Mouse (Mus musculus): ENCODE results near the gene Tpgs1. TPM values are rescaled to one million over a fixed set of nuclear protein-coding genes. Genes with fewer than 3 reads are reported as not detected.

Tpgs1 gene
- polyA plus RNA-seq, 1 experiment from 2014 or later: 53.2 TPM

DNA sequence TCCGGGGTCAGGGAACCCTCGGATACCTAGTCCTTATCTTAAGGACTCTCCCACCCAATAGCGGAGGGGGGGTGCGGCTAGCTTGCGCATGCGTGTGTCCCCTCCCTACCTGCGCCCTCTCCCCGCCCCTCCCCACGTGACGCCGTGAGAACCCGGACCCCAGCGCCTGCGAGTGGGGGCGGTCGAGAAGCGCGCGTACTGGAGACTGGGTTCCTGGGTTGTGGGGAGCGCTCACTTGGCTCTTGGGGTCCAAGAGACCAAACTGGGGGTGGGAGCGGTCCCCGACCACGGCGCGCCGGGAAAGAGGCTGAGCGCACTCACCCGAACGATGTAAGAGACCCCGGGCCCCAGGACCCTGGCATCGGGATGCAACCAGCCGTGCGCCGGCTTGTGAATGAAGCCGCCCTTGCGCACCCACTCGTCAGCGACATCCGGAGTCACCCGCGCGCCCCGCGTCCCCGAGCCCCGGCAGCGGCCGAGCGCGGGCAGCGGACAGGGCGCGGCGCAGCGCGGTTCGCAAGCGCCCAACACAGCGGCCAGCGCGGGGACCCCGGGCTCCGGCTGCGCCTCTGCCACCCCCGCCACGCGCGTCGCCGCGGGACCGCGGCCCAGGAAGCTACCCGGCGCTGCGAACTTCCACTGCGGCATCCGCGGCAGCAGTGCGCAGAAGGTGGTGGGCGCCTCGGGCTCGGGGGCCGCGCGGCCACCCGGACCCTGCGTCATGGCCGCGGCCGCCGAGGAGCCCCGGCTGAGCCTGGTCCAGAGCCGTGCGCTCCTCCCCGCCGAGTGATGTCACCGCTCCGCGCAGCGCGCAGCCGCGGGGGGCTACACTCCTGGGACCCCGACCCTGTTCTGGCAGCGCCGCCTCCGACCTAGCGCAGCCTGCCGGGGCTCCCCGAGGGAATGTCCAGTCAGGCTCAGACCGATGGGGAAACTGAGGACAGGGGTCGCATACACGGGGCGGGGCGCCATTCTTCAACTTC, 31.8 kb upstream of the Tpgs1 start, which contains the start of gene Shc2:
TSS of gene Shc2 (minus strand) at position 791 of the 983 bp plus-strand sequence.
- under 1% methylated on average over 100 of the region's 116 CpGs for WGBS
- H3K36me3 ChIP-seq (ENCODE audit: control insufficient read depth, insufficient read depth, low read length): no peaks in the 10 kb centered on the region

DNA sequence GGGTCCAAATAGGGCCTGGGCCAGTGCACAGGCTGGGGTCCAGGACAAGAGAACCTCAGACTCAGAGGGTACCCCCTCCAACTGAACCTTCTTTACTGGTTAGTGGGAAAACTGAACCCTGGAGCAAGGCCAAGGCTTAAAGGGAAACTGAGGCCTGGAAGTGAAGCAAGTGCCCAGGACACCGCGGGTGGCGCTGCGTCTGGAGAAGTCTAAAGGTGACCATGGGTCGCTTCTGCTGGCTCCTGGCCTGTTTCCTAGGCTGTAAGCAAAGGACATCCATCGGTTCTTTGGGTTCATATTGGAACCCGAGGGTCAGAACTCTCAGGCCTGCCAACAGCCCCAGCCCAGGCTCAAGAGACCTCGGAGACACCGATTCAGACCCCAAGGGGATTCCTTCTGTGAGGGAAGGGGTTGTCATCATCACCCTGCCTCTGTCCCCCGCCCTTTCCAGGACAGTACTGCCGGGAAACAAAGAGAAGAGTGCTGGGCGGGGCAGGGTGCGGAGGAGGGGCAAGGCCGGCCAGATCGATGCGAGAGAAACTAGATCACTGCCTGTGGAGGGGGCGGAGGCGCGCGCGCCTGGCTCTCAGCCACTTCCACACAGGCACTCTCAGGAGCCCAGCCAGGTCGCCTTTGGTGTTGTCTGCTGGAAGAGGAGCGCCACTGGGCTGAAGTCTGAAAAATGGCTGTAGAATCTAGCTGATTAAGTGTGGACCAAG, 30.5 kb upstream of the Tpgs1 start:
- H3K4me3 ChIP-seq (replicated peaks; ENCODE audit: low read length): peak overlapping the region; percentile 71
- H3K27ac ChIP-seq (ENCODE audit: low read length): no peak overlapping the region
- peak overlapping the region; percentile 84 for H3K4me2 ChIP-seq (ENCODE audit: low read depth, low read length)
- no peaks in the 10 kb centered on the region for H3K9me3 ChIP-seq (replicated peaks; ENCODE audit: control insufficient read depth, low read length)
- H3K9ac ChIP-seq (ENCODE audit: low read length): peak overlapping the region; percentile 83
- H3K4me1 ChIP-seq (ENCODE audit: control insufficient read depth, insufficient read depth, low read length): peaks cover 10% of the 10 kb centered on the region
- no peaks in the 10 kb centered on the region for H3K36me3 ChIP-seq (ENCODE audit: control insufficient read depth, insufficient read depth, low read length)
- ATAC-seq (ENCODE audit: insufficient read depth, low FRiP score): peak; percentile 61
- H3K27me3 ChIP-seq (ENCODE audit: control insufficient read depth, insufficient read depth, low read length): peaks cover 7% of the 10 kb centered on the region
- WGBS: 9% methylated on average over 23 of the region's 23 CpGs

More for the DNA sequence above, 31.8 kb upstream of the Tpgs1 start, which contains the start of gene Shc2:
- peak within 1 kb of the TSS; percentile 83 for H3K9ac ChIP-seq (ENCODE audit: low read length)
- peaks cover 7% of the 10 kb centered on the region for H3K27me3 ChIP-seq (ENCODE audit: control insufficient read depth, insufficient read depth, low read length)
- peak within 1 kb of the TSS; percentile 84 for H3K4me2 ChIP-seq (ENCODE audit: low read depth, low read length)
- H3K4me3 ChIP-seq (replicated peaks; ENCODE audit: low read length): peak within 1 kb of the TSS; percentile 71
- peak; percentile 72 for ATAC-seq (ENCODE audit: insufficient read depth, low FRiP score)
- H3K4me1 ChIP-seq (ENCODE audit: control insufficient read depth, insufficient read depth, low read length): peaks cover 10% of the 10 kb centered on the region
- peak within 1 kb of the TSS; percentile 18; the same call in 1 of the 2 replicates for H3K27ac ChIP-seq (ENCODE audit: low read length)
- no peaks in the 10 kb centered on the region for H3K9me3 ChIP-seq (replicated peaks; ENCODE audit: control insufficient read depth, low read length)

DNA sequence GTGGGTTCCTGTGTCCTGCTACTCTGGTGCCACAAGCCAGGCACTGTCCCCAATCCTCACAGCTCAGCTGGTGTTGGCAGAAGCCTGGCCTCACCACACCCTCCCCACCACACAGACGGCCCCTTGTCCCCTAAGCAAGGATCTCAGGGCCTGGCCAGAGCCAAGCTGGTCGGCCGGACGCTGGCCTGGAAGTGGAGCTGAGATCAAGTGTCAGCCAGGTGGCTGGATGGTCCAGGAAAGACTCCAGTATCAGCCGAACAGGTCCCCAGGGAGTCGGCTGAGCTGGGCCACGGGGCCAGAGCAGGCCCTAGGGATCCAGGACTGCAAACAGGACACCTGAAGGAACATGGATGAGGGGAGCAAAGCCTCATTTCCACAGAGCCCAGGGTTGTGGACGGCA, 23.5 kb upstream of the Tpgs1 start, which contains the start of gene Odf3l2:
TSS of gene Odf3l2 (minus strand) at position 28 of the 400 bp plus-strand sequence.
- H3K4me3 ChIP-seq (replicated peaks; ENCODE audit: low read length): no peak within 1 kb of the TSS
- no peaks in the 10 kb centered on the region for H3K9me3 ChIP-seq (replicated peaks; ENCODE audit: control insufficient read depth, low read length)
- WGBS: 66% methylated on average over 8 of the region's 8 CpGs
- no peak within 1 kb of the TSS for H3K4me2 ChIP-seq (ENCODE audit: low read depth, low read length)
- no peaks in the 10 kb centered on the region for H3K36me3 ChIP-seq (ENCODE audit: control insufficient read depth, insufficient read depth, low read length)
- no peak within 1 kb of the TSS for H3K9ac ChIP-seq (ENCODE audit: low read length)
- H3K27ac ChIP-seq (ENCODE audit: low read length): no peak within 1 kb of the TSS
- ATAC-seq (ENCODE audit: insufficient read depth, low FRiP score): no peak
- H3K4me1 ChIP-seq (ENCODE audit: control insufficient read depth, insufficient read depth, low read length): no peaks in the 10 kb centered on the region
- no peaks in the 10 kb centered on the region for H3K27me3 ChIP-seq (ENCODE audit: control insufficient read depth, insufficient read depth, low read length)

DNA sequence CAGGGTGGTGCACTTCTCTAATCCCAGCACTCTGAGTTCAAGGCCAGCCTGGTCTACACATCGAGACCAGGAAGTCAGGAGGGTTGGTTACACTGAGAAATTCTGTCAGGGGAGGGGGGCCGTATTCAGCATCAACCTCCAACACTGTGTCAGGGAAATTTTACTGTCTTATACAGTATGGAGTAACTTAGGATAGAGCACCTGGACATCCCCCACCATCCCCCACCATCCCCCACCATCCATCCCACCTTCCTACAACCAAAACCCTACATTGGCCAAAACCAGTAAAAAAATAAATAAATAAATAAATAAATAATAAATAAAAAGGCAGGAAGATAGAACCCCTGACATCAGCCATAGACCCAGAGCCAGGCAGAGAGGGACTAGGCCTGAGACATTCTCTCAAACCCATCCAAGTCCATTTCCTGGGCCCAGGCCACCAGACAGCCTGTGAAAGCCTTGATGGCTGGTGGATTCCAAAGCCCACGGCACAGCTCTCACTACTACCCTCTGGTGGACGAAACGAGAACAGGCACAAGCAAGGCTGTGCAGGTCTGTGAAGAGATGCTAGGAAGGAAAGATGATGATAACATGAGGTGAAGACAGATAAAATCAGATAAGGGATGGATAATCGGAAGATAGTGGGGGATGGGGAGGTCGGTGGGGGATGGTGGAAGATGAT, 20.0 kb upstream of the Tpgs1 start:
- 27% methylated on average over 7 of the region's 7 CpGs for WGBS
- no peak overlapping the region for H3K4me3 ChIP-seq (replicated peaks; ENCODE audit: low read length)
- H3K27ac ChIP-seq (ENCODE audit: low read length): no peak overlapping the region
- no peaks in the 10 kb centered on the region for H3K27me3 ChIP-seq (ENCODE audit: control insufficient read depth, insufficient read depth, low read length)
- no peaks in the 10 kb centered on the region for H3K36me3 ChIP-seq (ENCODE audit: control insufficient read depth, insufficient read depth, low read length)
- peak; percentile 63; the same call in 1 of the 2 replicates for ATAC-seq (ENCODE audit: insufficient read depth, low FRiP score)
- no peaks in the 10 kb centered on the region for H3K4me1 ChIP-seq (ENCODE audit: control insufficient read depth, insufficient read depth, low read length)
- H3K9me3 ChIP-seq (replicated peaks; ENCODE audit: control insufficient read depth, low read length): no peaks in the 10 kb centered on the region
- no peak overlapping the region for H3K4me2 ChIP-seq (ENCODE audit: low read depth, low read length)
- H3K9ac ChIP-seq (ENCODE audit: low read length): no peak overlapping the region

DNA sequence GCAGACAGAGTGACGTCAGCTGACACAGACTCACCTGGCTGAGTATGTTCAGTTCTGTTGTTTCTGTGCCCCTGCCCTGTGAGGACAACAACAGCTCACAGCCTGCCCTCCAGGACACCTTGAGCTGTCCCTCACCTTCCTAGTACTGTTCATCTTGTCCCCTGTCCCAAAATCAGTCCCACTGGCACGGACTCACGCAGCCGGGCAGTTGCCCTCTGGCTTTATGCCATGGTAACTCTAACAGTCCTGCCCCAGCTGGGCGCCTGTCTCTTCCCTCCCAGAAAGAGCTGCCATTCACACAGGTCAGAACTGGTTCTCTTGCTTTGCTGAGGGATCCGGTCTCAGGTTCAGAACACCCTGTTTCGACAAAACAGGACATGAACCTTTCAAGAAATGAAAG, 16.4 kb upstream of the Tpgs1 start:
- ATAC-seq (ENCODE audit: insufficient read depth, low FRiP score): no peak
- no peaks in the 10 kb centered on the region for H3K9me3 ChIP-seq (replicated peaks; ENCODE audit: control insufficient read depth, low read length)
- H3K4me1 ChIP-seq (ENCODE audit: control insufficient read depth, insufficient read depth, low read length): no peaks in the 10 kb centered on the region
- H3K4me3 ChIP-seq (replicated peaks; ENCODE audit: low read length): no peak overlapping the region
- WGBS: 72% methylated on average over 7 of the region's 7 CpGs
- no peaks in the 10 kb centered on the region for H3K36me3 ChIP-seq (ENCODE audit: control insufficient read depth, insufficient read depth, low read length)
- no peak overlapping the region for H3K4me2 ChIP-seq (ENCODE audit: low read depth, low read length)
- H3K27ac ChIP-seq (ENCODE audit: low read length): no peak overlapping the region
- H3K9ac ChIP-seq (ENCODE audit: low read length): no peak overlapping the region
- H3K27me3 ChIP-seq (ENCODE audit: control insufficient read depth, insufficient read depth, low read length): no peaks in the 10 kb centered on the region

DNA sequence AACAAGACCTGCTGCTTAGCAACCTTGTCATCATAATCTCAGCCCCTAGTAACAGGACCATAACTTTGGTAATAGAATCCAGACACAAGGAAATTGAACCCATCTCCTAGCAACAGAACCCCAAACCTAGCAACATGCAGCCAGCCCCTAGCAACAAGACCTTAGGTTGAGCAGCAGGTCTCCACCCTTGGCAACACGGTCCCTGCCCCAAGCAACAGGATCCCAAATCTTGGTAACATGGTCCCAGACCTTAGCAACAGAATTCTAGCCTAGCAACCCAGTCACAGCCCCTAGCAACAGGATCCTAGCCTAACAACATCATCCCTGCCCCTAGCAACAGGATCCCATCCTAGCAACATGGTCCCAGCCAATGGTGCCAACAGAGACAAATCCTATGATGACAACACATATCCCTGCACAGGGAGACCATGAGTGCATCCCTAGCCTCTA, 14.2 kb upstream of the Tpgs1 start:
- no peaks in the 10 kb centered on the region for H3K27me3 ChIP-seq (ENCODE audit: control insufficient read depth, insufficient read depth, low read length)
- 50% methylated on average over 1 of the region's 1 CpGs for WGBS
- ATAC-seq (ENCODE audit: insufficient read depth, low FRiP score): no peak
- no peak overlapping the region for H3K9ac ChIP-seq (ENCODE audit: low read length)
- no peaks in the 10 kb centered on the region for H3K9me3 ChIP-seq (replicated peaks; ENCODE audit: control insufficient read depth, low read length)
- H3K4me3 ChIP-seq (replicated peaks; ENCODE audit: low read length): no peak overlapping the region
- no peaks in the 10 kb centered on the region for H3K36me3 ChIP-seq (ENCODE audit: control insufficient read depth, insufficient read depth, low read length)
- H3K4me1 ChIP-seq (ENCODE audit: control insufficient read depth, insufficient read depth, low read length): no peaks in the 10 kb centered on the region
- H3K4me2 ChIP-seq (ENCODE audit: low read depth, low read length): no peak overlapping the region
- no peak overlapping the region for H3K27ac ChIP-seq (ENCODE audit: low read length)

DNA sequence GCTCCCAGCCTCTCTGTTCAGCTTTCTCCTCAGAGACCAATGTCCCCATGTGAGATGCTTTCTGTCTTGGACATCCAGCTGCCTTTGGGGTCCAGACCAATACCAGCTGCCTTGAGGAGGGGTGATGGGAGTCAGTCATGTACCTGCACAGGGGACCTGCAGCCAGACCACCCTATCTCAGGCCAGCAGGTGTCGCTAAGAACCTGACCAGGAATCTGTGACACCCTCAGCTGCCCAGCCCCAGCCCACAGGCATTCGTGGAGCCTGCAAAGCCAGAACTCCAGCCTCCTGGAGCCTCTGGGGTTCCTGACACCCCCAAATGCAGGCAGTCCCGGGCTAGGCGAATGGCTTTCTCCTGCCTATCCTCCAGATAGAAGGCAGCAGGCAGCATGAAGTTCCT, 10.3 kb upstream of the Tpgs1 start:
- Histone ChIP-seq H3K27me3 (ENCODE audit: control insufficient read depth, insufficient read depth, low read length) (no peaks in the 10 kb centered on the region), H3K4me3 (replicated peaks; ENCODE audit: low read length) (no peak overlapping the region), H3K36me3 (ENCODE audit: control insufficient read depth, insufficient read depth, low read length) (no peaks in the 10 kb centered on the region), H3K4me2 (ENCODE audit: low read depth, low read length) (no peak overlapping the region), H3K4me1 (ENCODE audit: control insufficient read depth, insufficient read depth, low read length) (no peaks in the 10 kb centered on the region), H3K9me3 (replicated peaks; ENCODE audit: control insufficient read depth, low read length) (no peaks in the 10 kb centered on the region), H3K27ac (ENCODE audit: low read length) (no peak overlapping the region), H3K9ac (ENCODE audit: low read length) (no peak overlapping the region)
- 11% methylated on average over 4 of the region's 4 CpGs for WGBS
- no peak for ATAC-seq (ENCODE audit: insufficient read depth, low FRiP score)

DNA sequence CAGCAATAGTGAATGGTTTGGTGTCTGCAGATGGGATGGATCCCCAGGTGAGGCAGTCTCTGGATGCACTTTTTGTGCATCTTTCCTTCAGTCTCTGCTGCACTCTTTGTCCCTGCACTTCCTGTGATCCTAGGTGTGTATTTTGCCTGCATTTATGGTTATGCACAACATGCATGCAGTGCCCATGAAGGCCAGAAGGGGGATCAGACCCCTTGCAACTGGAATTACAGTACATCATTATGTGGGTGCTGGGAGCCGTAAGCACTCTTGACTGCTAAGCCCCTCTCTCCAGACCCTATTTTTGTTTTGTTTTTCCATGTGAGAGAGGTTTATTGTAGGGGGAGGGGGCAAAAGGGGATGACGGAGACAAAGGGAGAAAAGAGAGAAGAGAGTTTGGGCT, 8.9 kb upstream of the Tpgs1 start:
- no peaks in the 10 kb centered on the region for H3K36me3 ChIP-seq (ENCODE audit: control insufficient read depth, insufficient read depth, low read length)
- no peaks in the 10 kb centered on the region for H3K27me3 ChIP-seq (ENCODE audit: control insufficient read depth, insufficient read depth, low read length)
- no peak for ATAC-seq (ENCODE audit: insufficient read depth, low FRiP score)
- no peak overlapping the region for H3K27ac ChIP-seq (ENCODE audit: low read length)
- H3K4me3 ChIP-seq (replicated peaks; ENCODE audit: low read length): no peak overlapping the region
- H3K9me3 ChIP-seq (replicated peaks; ENCODE audit: control insufficient read depth, low read length): no peaks in the 10 kb centered on the region
- 86% methylated on average over 2 of the region's 2 CpGs for WGBS
- H3K4me2 ChIP-seq (ENCODE audit: low read depth, low read length): no peak overlapping the region
- no peak overlapping the region for H3K9ac ChIP-seq (ENCODE audit: low read length)
- H3K4me1 ChIP-seq (ENCODE audit: control insufficient read depth, insufficient read depth, low read length): no peaks in the 10 kb centered on the region

Data from stomach, embryonic 16.5 days (tissue).